Mouse (Mus musculus) thymus, adult 2 months (tissue): Measurements from ENCODE around the gene Plvap.

Source experiments
- CTCF ChIP-seq: fragments of 200-500 bp; IDR thresholded peaks from 2 replicates; pipeline ENCODE4 v1.5.1; 2012; ENCODE audit warnings: mild to moderate bottlenecking, control low read depth, low read length, moderate library complexity, borderline replicate concordance; ENCODE audit not compliant: control insufficient read depth, poor library complexity, insufficient read depth; ENCODE audit errors: extremely low read depth
- POLR2A ChIP-seq: fragments of 200-500 bp; IDR thresholded peaks from 2 replicates; pipeline ENCODE4 v1.6.1; 2012; ENCODE audit warnings: mild to moderate bottlenecking, low read length, control low read depth, moderate library complexity; ENCODE audit not compliant: control insufficient read depth, poor library complexity, insufficient read depth; ENCODE audit errors: extremely low read depth

GRCm38 (mm10) chr8:71516786-71517185 is 5.2 kb upstream of the Plvap start:
- TF ChIP-seq CTCF, result no peak
- no peak for TF ChIP-seq POLR2A
